Mouse (Mus musculus) kidney, adult 2 months (tissue): ENCODE data around the gene Ovol1. TPM values are rescaled to one million over a fixed set of nuclear protein-coding genes. Genes with fewer than 3 reads are reported as not detected.
A peak's percentile ranks its signal among the peaks of the same experiment; 100 is the strongest.

Source experiments
- DNase-seq: peaks from one replicate; pipeline ENCODE4 v3.0.0; 2021
- H3K27ac ChIP-seq: fragments of 200-500 bp; 2 replicates; pipeline ENCODE4 v1.5.1; 2012; ENCODE audit warnings: low read depth, low read length, control low read depth, inconsistent platforms; ENCODE audit not compliant: insufficient read depth
- H3K27me3 ChIP-seq: fragments of 200-500 bp; replicated peaks from 2 replicates; pipeline ENCODE4 v1.6.1; 2012; ENCODE audit warnings: mild to moderate bottlenecking, moderate library complexity, low read length, inconsistent platforms; ENCODE audit not compliant: control insufficient read depth, insufficient read depth
- H3K36me3 ChIP-seq: fragments of 200-500 bp; 2 replicates; pipeline ENCODE4 v1.6.1; 2012; ENCODE audit warnings: mild to moderate bottlenecking, moderate library complexity, low read length, inconsistent platforms; ENCODE audit not compliant: control insufficient read depth, insufficient read depth
- H3K4me1 ChIP-seq: fragments of 200-500 bp; 2 replicates; pipeline ENCODE4 v1.6.1; 2011; ENCODE audit warnings: low read length; ENCODE audit not compliant: control insufficient read depth, insufficient read depth
- H3K4me3 ChIP-seq: fragments of 200-500 bp; 2 replicates; pipeline ENCODE4 v1.5.1; 2011; ENCODE audit warnings: mild to moderate bottlenecking, low read depth, low read length, control low read depth; ENCODE audit not compliant: insufficient read depth
- CTCF ChIP-seq: fragments of 200-500 bp; conservative IDR thresholded peaks from 2 replicates; pipeline ENCODE4 v1.5.1; 2011; ENCODE audit warnings: low read depth, mild to moderate bottlenecking, control low read depth, low read length, moderate library complexity, mixed read lengths; ENCODE audit not compliant: insufficient read depth, insufficient read length
- POLR2A ChIP-seq: fragments of 200-500 bp; IDR thresholded peaks from one replicate; pipeline ENCODE4 v1.6.1; 2011; ENCODE audit warnings: low read depth, low read length, control low read depth
- WGBS: fragments of 180-500 bp; shearing (Covaris S2); methylation state at CpG from one replicate; pipeline ENCODE4 v1.1.7; 2018; 5-methylcytosine and 5-hydroxymethylcytosine counted together
- polyA plus RNA-seq: library from polyadenylated mRNA; depleted of rRNA; stranded (reverse); fragments of >200 nt; gene quantifications from 2 replicates; pipeline ENCODE4 v1.2.3, GENCODE M21; 2012

The Ovol1 gene
- polyA plus RNA-seq, 1 experiment, result 9.0 TPM

- 20% methylated on average over 10 of the region's 10 CpGs for WGBS
- Histone ChIP-seq H3K27me3 (no peaks in the 10 kb centered on the region), H3K36me3 (no peaks in the 10 kb centered on the region), H3K4me1 (peaks cover 11% of the 10 kb centered on the region; the same call in 1 of the 2 replicates), H3K27ac (peak overlapping the region; percentile 81), H3K4me3 (peak overlapping the region; percentile 43)
- TF ChIP-seq CTCF, result no peak
- no peak for TF ChIP-seq POLR2A
- DNase-seq, result peak; percentile 91
Measured at GRCm38 (mm10) chr19:5561252-5561790, 875 bp upstream of the Ovol1 start.

- H3K4me3 ChIP-seq, result peak overlapping the region; percentile 43
- no peaks in the 10 kb centered on the region for H3K27me3 ChIP-seq
- TF ChIP-seq POLR2A, result no peak
- TF ChIP-seq CTCF, result no peak
- H3K27ac ChIP-seq, result peak overlapping the region; percentile 67
- peak; percentile 60 for DNase-seq
- 2% methylated on average over 69 of the region's 69 CpGs for WGBS
- peaks cover 6% of the 10 kb centered on the region; the same call in 1 of the 2 replicates for H3K4me1 ChIP-seq
- H3K36me3 ChIP-seq, result no peaks in the 10 kb centered on the region
Measured at GRCm38 (mm10) chr19:5559631-5560456, 602 bp downstream of the Ovol1 start.

- TF ChIP-seq POLR2A (no peak), CTCF (no peak)
- Histone ChIP-seq H3K4me3 (peak overlapping the region; percentile 43), H3K27me3 (no peaks in the 10 kb centered on the region), H3K4me1 (peaks cover 8% of the 10 kb centered on the region; the same call in 1 of the 2 replicates), H3K36me3 (no peaks in the 10 kb centered on the region), H3K27ac (peak overlapping the region; percentile 67)
- DNase-seq, result peak; percentile 89
- WGBS, result 31% methylated on average over 8 of the region's 8 CpGs
Measured at GRCm38 (mm10) chr19:5559229-5559628, 1.2 kb downstream of the Ovol1 start.

- peak; percentile 46 for DNase-seq
- 33% methylated on average over 8 of the region's 8 CpGs for WGBS
- Histone ChIP-seq H3K36me3 (no peaks in the 10 kb centered on the region), H3K4me3 (peak overlapping the region; percentile 43), H3K27ac (peak overlapping the region; percentile 57), H3K27me3 (no peaks in the 10 kb centered on the region), H3K4me1 (peaks cover 13% of the 10 kb centered on the region)
- TF ChIP-seq POLR2A (no peak), CTCF (no peak)
Measured at GRCm38 (mm10) chr19:5558770-5559169, 1.7 kb downstream of the Ovol1 start.

- no peaks in the 10 kb centered on the region for H3K27me3 ChIP-seq
- H3K27ac ChIP-seq, result peak overlapping the region; percentile 57; the same call in 1 of the 2 replicates
Measured at GRCm38 (mm10) chr19:5558169-5558568, 2.3 kb downstream of the Ovol1 start.

GRCm38 (mm10) chr19:5554212-5554611 is 6.2 kb downstream of the Ovol1 start:
- Histone ChIP-seq H3K27me3 (no peaks in the 10 kb centered on the region), H3K36me3 (no peaks in the 10 kb centered on the region; the same call in 1 of the 2 replicates), H3K4me1 (peaks cover 11% of the 10 kb centered on the region), H3K27ac (no peak overlapping the region), H3K4me3 (no peak overlapping the region)
- 60% methylated on average over 14 of the region's 14 CpGs for WGBS
- TF ChIP-seq CTCF (no peak), POLR2A (no peak)
- peak; percentile 88 for DNase-seq

More at GRCm38 (mm10) chr19:5558169-5558568, 2.3 kb downstream of the Ovol1 start:
- no peak for TF ChIP-seq CTCF
- TF ChIP-seq POLR2A, result no peak
- H3K4me1 ChIP-seq, result peaks cover 15% of the 10 kb centered on the region
- H3K4me3 ChIP-seq, result peak overlapping the region; percentile 43; the same call in 1 of the 2 replicates
- peak; percentile 82 for DNase-seq
- H3K36me3 ChIP-seq, result no peaks in the 10 kb centered on the region
- WGBS, result 36% methylated on average over 7 of the region's 7 CpGs

- no peaks in the 10 kb centered on the region; the same call in 1 of the 2 replicates for H3K36me3 ChIP-seq
- H3K4me3 ChIP-seq, result no peak overlapping the region
- peak; percentile 61 for DNase-seq
- 50% methylated on average over 8 of the region's 8 CpGs for WGBS
- H3K27me3 ChIP-seq, result no peaks in the 10 kb centered on the region
- no peak overlapping the region for H3K27ac ChIP-seq
- peaks cover 11% of the 10 kb centered on the region for H3K4me1 ChIP-seq
- TF ChIP-seq POLR2A (no peak), CTCF (no peak)
Measured at GRCm38 (mm10) chr19:5553802-5554201, 6.6 kb downstream of the Ovol1 start.
